Mouse (Mus musculus) limb, embryonic 12.5 days (tissue): ENCODE data around the gene Kansl1. TPM values are rescaled to one million over a fixed set of nuclear protein-coding genes. Genes with fewer than 3 reads are reported as not detected.

Source experiments
- ATAC-seq: fragments of 200-750 bp; cut with Nextera tagmentation; 2 replicates; pipeline ENCODE4 v1.8.0; 2017; ENCODE audit warnings: low read depth, moderate TSS enrichment; ENCODE audit not compliant: insufficient number of reproducible peaks, insufficient read depth, low FRiP score, low TSS enrichment
- H3K27ac ChIP-seq: fragments of 300-500 bp; sonication (generic); 2 replicates; pipeline ENCODE4 v1.5.1; 2016; ENCODE audit warnings: mild to moderate bottlenecking, moderate library complexity
- H3K27me3 ChIP-seq: fragments of 300-500 bp; sonication (generic); 2 replicates; pipeline ENCODE4 v1.6.1; 2016; ENCODE audit warnings: mild to moderate bottlenecking, moderate library complexity
- H3K36me3 ChIP-seq: fragments of 300-500 bp; sonication (generic); 2 replicates; pipeline ENCODE4 v1.6.1; 2016; ENCODE audit warnings: mild to moderate bottlenecking, moderate library complexity
- H3K4me1 ChIP-seq: fragments of 300-500 bp; sonication (generic); replicated peaks from 2 replicates; pipeline ENCODE4 v1.6.1; 2016
- H3K4me2 ChIP-seq: fragments of 300-500 bp; sonication (generic); 2 replicates; pipeline ENCODE4 v1.6.1; 2016; ENCODE audit warnings: mild to moderate bottlenecking, moderate library complexity
- H3K4me3 ChIP-seq: fragments of 300-500 bp; sonication (generic); replicated peaks from 2 replicates; pipeline ENCODE4 v1.5.1; 2016; ENCODE audit warnings: mild to moderate bottlenecking
- H3K9ac ChIP-seq: fragments of 300-500 bp; sonication (generic); replicated peaks from 2 replicates; pipeline ENCODE4 v1.6.1; 2016; ENCODE audit warnings: mild to moderate bottlenecking, moderate library complexity
- H3K9me3 ChIP-seq: fragments of 300-500 bp; sonication (generic); 2 replicates; pipeline ENCODE4 v1.6.1; 2016; ENCODE audit warnings: mild to moderate bottlenecking, moderate library complexity
- WGBS: fragments of 180-500 bp; shearing (Covaris S2); methylation state at CpG from one replicate; pipeline ENCODE4 v1.1.7; 2016; 5-methylcytosine and 5-hydroxymethylcytosine counted together
- polyA plus RNA-seq: library from polyadenylated mRNA; unstranded; fragments of >200 nt; fragmentation: Nextera tagmentation; extraction: Ambion mirVana; gene quantifications from 2 replicates; pipeline ENCODE4 v1.2.1, GENCODE M21; 2016

Gene Kansl1
- polyA plus RNA-seq, 1 experiment from 2014 or later, result 30.9 TPM

DNA sequence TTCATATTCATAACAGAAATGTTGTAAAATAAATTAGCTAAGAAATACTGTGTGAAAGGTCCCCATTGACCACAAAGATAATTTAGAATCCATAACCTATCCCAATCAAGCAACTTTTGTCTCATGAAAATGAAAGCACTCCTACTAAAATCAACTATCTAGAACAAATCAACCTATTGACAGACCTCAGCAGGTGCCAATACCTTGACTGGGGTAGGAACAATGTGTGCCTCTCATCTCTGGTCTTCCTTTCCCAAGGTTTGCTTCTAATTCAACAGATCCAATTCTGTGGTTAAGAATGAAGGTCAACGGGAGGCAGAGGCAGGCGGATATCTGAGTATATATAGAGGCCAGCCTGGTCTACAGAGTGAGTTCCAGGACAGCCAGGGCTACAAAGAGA, 73.0 kb downstream of the Kansl1 start:
- no peak overlapping the region for H3K9ac ChIP-seq
- ATAC-seq, result no peak
- no peaks in the 10 kb centered on the region for H3K27me3 ChIP-seq
- 92% methylated on average over 2 of the region's 2 CpGs for WGBS
- H3K36me3 ChIP-seq, result peaks cover 21% of the 10 kb centered on the region; the same call in 1 of the 2 replicates
- no peak overlapping the region for H3K27ac ChIP-seq
- H3K4me1 ChIP-seq, result no peaks in the 10 kb centered on the region; the same call in 1 of the 2 replicates
- no peak overlapping the region for H3K4me3 ChIP-seq
- no peak overlapping the region for H3K4me2 ChIP-seq
- H3K9me3 ChIP-seq, result no peaks in the 10 kb centered on the region

- 85% methylated on average over 6 of the region's 6 CpGs for WGBS
- ATAC-seq, result no peak
- Histone ChIP-seq H3K9me3 (no peaks in the 10 kb centered on the region), H3K27me3 (no peaks in the 10 kb centered on the region), H3K36me3 (peaks cover 21% of the 10 kb centered on the region; the same call in 1 of the 2 replicates), H3K9ac (no peak overlapping the region), H3K4me1 (no peaks in the 10 kb centered on the region), H3K4me3 (no peak overlapping the region), H3K27ac (no peak overlapping the region; the same call in 1 of the 2 replicates), H3K4me2 (no peak overlapping the region)
Observed at GRCm38 (mm10) chr11:104393196-104393595, 75.5 kb downstream of the Kansl1 start.

- no peak overlapping the region for H3K4me3 ChIP-seq
- peaks cover 21% of the 10 kb centered on the region; the same call in 1 of the 2 replicates for H3K36me3 ChIP-seq
- no peaks in the 10 kb centered on the region for H3K4me1 ChIP-seq
- H3K27ac ChIP-seq, result no peak overlapping the region
- WGBS, result 97% methylated on average over 1 of the region's 1 CpGs
- H3K27me3 ChIP-seq, result no peaks in the 10 kb centered on the region
- H3K9me3 ChIP-seq, result no peaks in the 10 kb centered on the region
- no peak overlapping the region for H3K4me2 ChIP-seq
- ATAC-seq, result no peak
- no peak overlapping the region for H3K9ac ChIP-seq
Observed at GRCm38 (mm10) chr11:104392153-104392552, 76.5 kb downstream of the Kansl1 start.

DNA sequence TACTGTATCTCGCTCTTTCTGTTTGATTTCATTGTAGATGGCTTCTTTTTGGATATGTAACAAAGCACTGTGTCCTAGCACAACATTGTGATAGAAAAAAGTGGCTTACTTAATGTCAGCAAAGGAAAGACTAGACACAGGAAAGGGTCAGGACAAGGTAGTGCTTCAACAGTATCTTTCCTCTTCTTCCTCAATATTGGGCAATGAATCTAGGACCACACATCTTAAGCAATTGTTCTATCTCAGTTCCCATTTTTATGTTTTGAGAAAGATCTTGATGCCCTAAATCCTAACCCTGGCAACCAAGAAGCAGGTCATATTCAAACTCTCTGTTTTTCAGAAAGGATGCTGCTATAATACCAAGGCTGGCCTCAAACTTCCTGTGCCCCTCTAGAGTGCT, 81.4 kb downstream of the Kansl1 start:
- H3K4me1 ChIP-seq, result no peaks in the 10 kb centered on the region
- H3K9ac ChIP-seq, result no peak overlapping the region
- no peak for ATAC-seq
- no peaks in the 10 kb centered on the region for H3K27me3 ChIP-seq
- H3K9me3 ChIP-seq, result no peaks in the 10 kb centered on the region
- WGBS, result 98% methylated on average over 1 of the region's 1 CpGs
- H3K4me2 ChIP-seq, result no peak overlapping the region
- no peak overlapping the region for H3K27ac ChIP-seq
- H3K4me3 ChIP-seq, result no peak overlapping the region
- H3K36me3 ChIP-seq, result 0 out of 2 replicates have a peak, but pooled peaks cover 3% of the 10 kb centered on the region

- no peaks in the 10 kb centered on the region for H3K4me1 ChIP-seq
- 98% methylated on average over 1 of the region's 1 CpGs for WGBS
- no peak for ATAC-seq
- H3K9ac ChIP-seq, result no peak overlapping the region
- no peak overlapping the region for H3K4me2 ChIP-seq
- no peaks in the 10 kb centered on the region for H3K27me3 ChIP-seq
- 0 out of 2 replicates have a peak, but pooled peaks cover 3% of the 10 kb centered on the region for H3K36me3 ChIP-seq
- no peaks in the 10 kb centered on the region for H3K9me3 ChIP-seq
- no peak overlapping the region for H3K4me3 ChIP-seq
- no peak overlapping the region for H3K27ac ChIP-seq
Observed at GRCm38 (mm10) chr11:104386595-104386994, 82.1 kb downstream of the Kansl1 start.

- Histone ChIP-seq H3K27me3 (no peaks in the 10 kb centered on the region), H3K4me1 (no peaks in the 10 kb centered on the region), H3K9me3 (no peaks in the 10 kb centered on the region), H3K4me2 (no peak overlapping the region), H3K9ac (no peak overlapping the region), H3K4me3 (no peak overlapping the region), H3K36me3 (peaks cover 6% of the 10 kb centered on the region; the same call in 1 of the 2 replicates), H3K27ac (no peak overlapping the region)
- ATAC-seq, result no peak
- WGBS, result 91% methylated on average over 2 of the region's 2 CpGs
Observed at GRCm38 (mm10) chr11:104383167-104383810, 85.4 kb downstream of the Kansl1 start.

GRCm38 (mm10) chr11:104381887-104382286, 86.8 kb downstream of the Kansl1 start:
- no peak overlapping the region for H3K27ac ChIP-seq
- no peaks in the 10 kb centered on the region for H3K27me3 ChIP-seq
- no peaks in the 10 kb centered on the region for H3K9me3 ChIP-seq
- H3K4me1 ChIP-seq, result no peaks in the 10 kb centered on the region
- H3K4me2 ChIP-seq, result no peak overlapping the region
- ATAC-seq, result no peak
- no peak overlapping the region for H3K9ac ChIP-seq
- no peak overlapping the region for H3K4me3 ChIP-seq
- WGBS, result 78% methylated on average over 4 of the region's 4 CpGs
- peaks cover 14% of the 10 kb centered on the region; the same call in 1 of the 2 replicates for H3K36me3 ChIP-seq

GRCm38 (mm10) chr11:104379635-104380034, 89.0 kb downstream of the Kansl1 start:
- Histone ChIP-seq H3K9me3 (no peaks in the 10 kb centered on the region), H3K4me2 (no peak overlapping the region), H3K36me3 (peaks cover 21% of the 10 kb centered on the region; the same call in 1 of the 2 replicates), H3K9ac (no peak overlapping the region), H3K4me1 (no peaks in the 10 kb centered on the region), H3K4me3 (no peak overlapping the region), H3K27me3 (no peaks in the 10 kb centered on the region), H3K27ac (no peak overlapping the region)
- WGBS, result 63% methylated on average over 1 of the region's 1 CpGs
- ATAC-seq, result no peak

DNA sequence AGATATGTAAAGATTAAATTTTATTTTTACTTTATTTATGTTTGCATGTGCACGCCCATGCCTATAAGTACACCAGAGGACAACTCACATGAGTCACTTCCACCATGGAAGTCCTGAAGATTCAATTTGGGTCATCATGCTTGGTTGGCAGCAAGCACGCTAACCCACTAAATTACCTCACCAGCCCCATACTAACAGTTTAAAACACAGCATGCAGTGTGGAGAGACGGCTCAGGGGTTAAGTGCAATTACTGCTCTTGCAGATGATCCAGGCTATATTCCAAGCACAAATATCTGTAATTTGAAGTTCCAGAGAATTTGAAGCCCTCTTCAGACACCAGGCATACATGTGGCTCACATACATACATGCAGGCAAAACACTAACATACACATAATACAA, 92.4 kb downstream of the Kansl1 start:
- Histone ChIP-seq H3K4me2 (no peak overlapping the region), H3K4me3 (no peak overlapping the region), H3K9me3 (no peaks in the 10 kb centered on the region), H3K27me3 (no peaks in the 10 kb centered on the region), H3K27ac (no peak overlapping the region), H3K4me1 (no peaks in the 10 kb centered on the region), H3K36me3 (peaks cover 41% of the 10 kb centered on the region), H3K9ac (no peak overlapping the region)
- no peak for ATAC-seq
- WGBS, result 91% methylated on average over 3 of the region's 3 CpGs

DNA sequence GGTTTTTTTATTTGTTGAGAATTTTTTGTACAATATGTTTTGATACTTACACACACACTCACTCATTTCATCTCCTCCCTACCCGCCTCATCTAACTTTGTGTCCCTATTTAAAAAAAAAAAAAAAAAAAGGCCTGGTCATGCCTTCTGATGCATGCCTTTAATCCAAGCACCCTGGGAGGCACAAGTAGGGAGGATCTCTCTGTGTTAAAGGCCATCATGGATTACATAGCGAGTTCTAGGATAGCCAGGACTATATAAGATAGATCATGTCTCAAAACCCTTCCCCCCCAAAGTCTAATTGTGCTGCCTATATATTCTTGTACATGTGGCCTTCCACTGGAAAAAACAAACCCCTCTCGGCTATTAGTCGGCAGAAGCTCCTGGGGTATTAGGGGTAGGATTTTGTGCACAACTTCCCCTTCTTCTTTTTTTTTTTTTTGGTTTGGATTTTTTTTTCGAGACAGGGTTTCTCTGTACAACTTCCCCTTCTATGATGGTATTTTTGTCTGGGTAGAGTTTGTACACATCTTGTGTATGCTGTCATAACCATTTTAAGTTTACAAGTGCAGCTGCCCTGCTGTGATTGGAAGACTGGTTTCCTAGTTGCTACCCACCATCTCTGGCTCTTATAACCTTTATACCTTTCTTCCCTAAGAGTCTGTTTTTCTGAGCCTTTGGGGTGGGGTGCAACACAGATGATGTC, 101.0 kb downstream of the Kansl1 start:
- ATAC-seq, result no peak
- Histone ChIP-seq H3K4me2 (no peak overlapping the region), H3K4me3 (no peak overlapping the region), H3K4me1 (no peaks in the 10 kb centered on the region), H3K9ac (no peak overlapping the region), H3K27ac (no peak overlapping the region), H3K36me3 (peaks cover 41% of the 10 kb centered on the region), H3K27me3 (no peaks in the 10 kb centered on the region), H3K9me3 (no peaks in the 10 kb centered on the region)
- WGBS, result 91% methylated on average over 5 of the region's 5 CpGs

DNA sequence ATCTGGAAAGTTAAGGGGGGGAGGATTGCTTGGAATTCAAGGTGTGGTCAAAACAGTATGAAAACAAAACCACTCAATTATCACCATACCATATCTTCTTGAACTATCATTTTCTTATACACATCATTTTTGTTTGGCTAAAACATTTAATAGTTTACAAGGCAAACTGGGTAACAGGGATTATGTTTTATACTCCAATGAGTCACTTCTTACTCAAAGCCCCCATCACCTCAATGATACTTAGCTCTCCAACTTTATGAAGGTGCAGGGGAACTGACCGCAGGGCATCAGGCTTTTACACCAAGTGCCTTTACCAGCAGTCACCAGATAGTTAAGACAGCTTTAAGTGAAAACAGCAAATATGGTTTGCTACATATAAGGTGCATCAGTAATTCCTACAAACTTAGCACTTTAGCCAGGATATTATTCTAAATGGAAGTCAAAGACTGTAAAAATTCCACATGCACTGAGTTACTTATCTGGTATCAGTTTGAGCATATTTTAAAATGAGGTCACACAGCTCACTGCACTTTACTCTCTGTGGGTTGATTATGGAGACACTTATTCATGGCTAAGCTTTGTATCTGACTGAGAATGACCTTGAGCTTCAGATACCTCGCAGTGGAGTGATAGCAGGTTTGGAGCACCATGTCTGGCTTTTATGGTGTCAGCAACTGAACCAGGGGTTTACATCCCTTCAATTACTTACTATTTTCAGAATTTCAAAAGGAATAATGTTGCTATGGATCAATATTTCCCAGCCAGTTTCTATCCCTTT, 104.6 kb downstream of the Kansl1 start:
- Histone ChIP-seq H3K9ac (no peak overlapping the region), H3K4me2 (no peak overlapping the region), H3K4me3 (no peak overlapping the region), H3K9me3 (no peaks in the 10 kb centered on the region), H3K27me3 (no peaks in the 10 kb centered on the region), H3K27ac (no peak overlapping the region), H3K4me1 (no peaks in the 10 kb centered on the region), H3K36me3 (peaks cover 37% of the 10 kb centered on the region)
- no peak for ATAC-seq
- WGBS, result 98% methylated on average over 2 of the region's 2 CpGs
